Mouse (Mus musculus): ENCODE measurements around the gene Fbxo7. TPM values are rescaled to one million over a fixed set of nuclear protein-coding genes. Genes with fewer than 3 reads are reported as not detected.

Gene Fbxo7
- total RNA-seq, 2 experiments from 2014 or later: 16.2 to 16.6 TPM

GRCm38 (mm10) chr10:86074971-86075711 lies 53.4 kb downstream of the Fbxo7 start:
- DNase-seq: no peak
- intact Hi-C loops (cut with DNase I): no loop called here

DNA sequence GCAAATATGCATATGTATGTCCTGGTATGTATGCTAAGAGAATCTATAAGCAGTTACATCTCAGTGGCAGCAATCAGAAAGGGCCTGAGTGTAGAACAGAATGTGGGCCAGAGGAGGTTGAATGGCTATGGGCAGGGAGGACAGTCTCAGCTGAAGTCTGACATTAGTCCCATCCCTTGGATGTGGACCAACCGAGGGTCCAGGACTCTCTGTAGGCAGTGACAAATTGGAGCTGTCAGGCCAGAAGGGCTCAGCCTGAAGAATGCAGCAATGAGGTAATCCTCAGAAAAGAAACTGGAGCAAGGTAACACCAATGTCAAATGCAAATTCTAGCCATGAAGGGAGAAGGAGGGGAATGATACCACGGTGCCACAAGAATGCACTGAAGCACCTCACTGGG lies 55.5 kb downstream of the Fbxo7 start:
- intact Hi-C loops (cut with DNase I): no loop called here
- DNase-seq: no peak

- intact Hi-C loops (cut with DNase I): no loop called here
- DNase-seq: no peak
These were observed 57.0 kb downstream of the Fbxo7 start for GRCm38 (mm10) chr10:86078761-86079160.

- intact Hi-C loops (cut with DNase I): no loop called here
These were observed 58.1 kb downstream of the Fbxo7 start for GRCm38 (mm10) chr10:86079921-86080320.

GRCm38 (mm10) chr10:86091919-86092318 lies 70.1 kb downstream of the Fbxo7 start:
- DNase-seq: peak; percentile 29
- intact Hi-C loops (cut with DNase I): no loop called here

More at GRCm38 (mm10) chr10:86079921-86080320, 58.1 kb downstream of the Fbxo7 start:
- DNase-seq: no peak

DNA sequence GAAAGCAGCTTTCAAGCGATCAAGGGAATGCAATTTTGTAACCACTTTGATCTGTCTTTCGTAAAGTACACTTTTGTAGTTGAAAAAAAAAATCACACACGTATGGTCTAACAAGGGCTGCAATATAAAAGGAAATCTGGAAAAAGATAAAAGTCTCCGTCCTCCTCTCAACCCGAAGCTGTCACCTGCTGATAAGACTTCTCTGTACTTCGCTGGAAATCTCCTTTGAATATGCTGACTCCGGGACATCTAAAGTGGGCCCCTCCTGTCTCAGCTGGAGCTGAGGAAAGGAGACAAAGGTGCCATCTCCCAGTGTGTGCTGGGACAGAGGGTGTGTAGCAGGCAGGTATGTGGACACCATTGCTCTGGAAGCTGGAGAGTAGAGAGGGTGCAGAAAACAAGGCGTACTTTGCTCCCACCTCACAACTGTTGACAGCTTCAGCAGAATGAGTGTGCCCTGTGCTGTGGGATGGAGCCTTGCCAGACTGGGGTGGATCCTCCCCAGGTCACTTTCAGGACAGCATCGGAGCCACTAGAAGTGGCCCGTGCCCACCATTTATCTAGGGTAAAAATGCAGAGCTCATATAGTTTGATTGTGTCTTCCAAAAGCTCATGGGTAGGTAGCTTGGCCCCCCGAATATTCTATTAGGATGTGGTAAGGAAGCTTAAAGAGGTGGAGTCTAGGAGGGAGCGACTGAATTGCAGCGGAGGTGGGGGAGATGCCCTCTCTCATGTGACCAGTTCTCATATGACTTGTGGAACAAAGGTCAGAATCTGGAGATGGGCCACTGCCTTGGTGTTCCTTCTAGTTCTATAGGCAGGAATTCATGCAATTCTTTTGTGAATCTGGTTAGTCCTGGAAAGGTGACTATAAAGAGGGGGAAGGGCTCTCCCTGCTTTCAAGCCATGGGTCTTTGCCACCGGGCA lies 71.6 kb downstream of the Fbxo7 start:
- intact Hi-C loops (cut with DNase I): no loop called here

DNA sequence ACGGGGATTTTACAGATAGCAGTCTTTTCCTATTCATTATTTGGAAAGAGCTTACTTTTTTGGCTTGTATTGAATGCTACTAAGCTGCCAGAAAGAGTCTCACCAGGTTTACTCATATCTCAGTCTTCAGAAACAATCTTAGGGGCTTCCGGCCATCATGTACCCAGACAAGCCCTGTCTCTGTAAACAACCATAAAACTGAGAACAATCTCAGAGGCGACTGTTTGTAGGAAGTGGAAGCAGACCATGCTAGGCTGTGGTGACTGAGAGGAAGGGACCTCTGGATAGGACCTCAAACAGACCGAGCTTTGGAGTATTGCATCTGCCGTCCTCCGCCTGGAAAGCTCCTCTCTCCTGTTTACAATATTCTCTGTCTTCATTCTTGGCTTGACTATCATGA lies 76.6 kb downstream of the Fbxo7 start:
- intact Hi-C loops (cut with DNase I): no loop called here
- DNase-seq: no peak

More for the DNA sequence above, 71.6 kb downstream of the Fbxo7 start:
- no peak for DNase-seq

GRCm38 (mm10) chr10:86100281-86100851 lies 78.6 kb downstream of the Fbxo7 start:
- intact Hi-C loops (cut with DNase I): no loop called here
- peak; percentile 54 for DNase-seq

Other genes starting within 250 kb of the Fbxo7 start
- gene Pwp1, start 192.5 kb upstream of the Fbxo7 start, total RNA-seq (2021): 10 to 100 TPM; 37.1 to 37.7 TPM
- 10 to 100 TPM; 44.0 to 50.1 TPM for gene Prdm4, start 104.8 kb upstream of the Fbxo7 start, total RNA-seq (2021)
- not detected for gene Ascl4, start 94.3 kb upstream of the Fbxo7 start, total RNA-seq (2021)
- 100 to 1,000 TPM; 119 to 122 TPM for gene Rtcb, start 64.1 kb upstream of the Fbxo7 start, total RNA-seq (2021)
- not detected for gene Bpifc, start 10.1 kb upstream of the Fbxo7 start, total RNA-seq (2021)